Mouse (Mus musculus) cortical plate, adult 2 months (tissue): ENCODE data around the gene Lama5.

Experiments used
- CTCF ChIP-seq: fragments of 200-500 bp; IDR thresholded peaks from 2 replicates; pipeline ENCODE4 v1.5.1; 2011; ENCODE audit warnings: mild to moderate bottlenecking, control low read depth, low read length; ENCODE audit not compliant: insufficient read depth; ENCODE audit errors: extremely low read depth
- POLR2A ChIP-seq: fragments of 200-500 bp; IDR thresholded peaks from 2 replicates; pipeline ENCODE4 v1.6.1; 2011; ENCODE audit warnings: mild to moderate bottlenecking, low read length, control low read depth; ENCODE audit not compliant: insufficient read depth; ENCODE audit errors: extremely low read depth

GRCm38 (mm10) chr2:180212255-180212654 is 13.4 kb downstream of the Lama5 start:
- TF ChIP-seq POLR2A (no peak), CTCF (no peak)
